Mouse (Mus musculus): ENCODE results near the gene Rev1. TPM values are rescaled to one million over a fixed set of nuclear protein-coding genes. Genes with fewer than 3 reads are reported as not detected.

Gene Rev1
- polyA plus RNA-seq (2015; fragmentation: Nextera tagmentation; extraction: Ambion mirVana): 27.5 and 27.7 TPM in 2 replicates

- H3K27ac ChIP-seq: peak within 1 kb of the TSS; percentile 93
- peak; percentile 94 for ATAC-seq (ENCODE audit: insufficient read depth, low FRiP score, low read depth)
- peak within 1 kb of the TSS; percentile 86 for H3K4me2 ChIP-seq
- peak within 1 kb of the TSS; percentile 80 for H3K9ac ChIP-seq
- H3K4me3 ChIP-seq (replicated peaks): peak within 1 kb of the TSS; percentile 86
- no peaks in the 10 kb centered on the region for H3K9me3 ChIP-seq
- no peaks in the 10 kb centered on the region for H3K36me3 ChIP-seq
- H3K27me3 ChIP-seq (replicated peaks): no peaks in the 10 kb centered on the region
- under 1% methylated on average over 65 of the region's 122 CpGs for WGBS
- H3K4me1 ChIP-seq: peaks cover 2% of the 10 kb centered on the region; the same call in 1 of the 2 replicates
Measured at GRCm38 (mm10) chr1:38129501-38130267, at the start of gene Rev1. Rev1 (minus strand) TSS chr1:38129801.

GRCm38 (mm10) chr1:38178929-38179328 is 49.3 kb upstream of the Rev1 start:
- no peak overlapping the region for H3K4me3 ChIP-seq (replicated peaks)
- 89% methylated on average over 8 of the region's 8 CpGs for WGBS
- ATAC-seq (ENCODE audit: insufficient read depth, low FRiP score, low read depth): no peak

GRCm38 (mm10) chr1:38176077-38176476 is 46.5 kb upstream of the Rev1 start:
- Histone ChIP-seq H3K9me3 (no peaks in the 10 kb centered on the region), H3K4me3 (replicated peaks) (no peak overlapping the region)
- ATAC-seq (ENCODE audit: insufficient read depth, low FRiP score, low read depth): no peak

More at GRCm38 (mm10) chr1:38178929-38179328, 49.3 kb upstream of the Rev1 start:
- Histone ChIP-seq H3K27me3 (replicated peaks) (no peaks in the 10 kb centered on the region), H3K9ac (no peak overlapping the region), H3K27ac (no peak overlapping the region), H3K36me3 (no peaks in the 10 kb centered on the region), H3K9me3 (no peaks in the 10 kb centered on the region), H3K4me2 (no peak overlapping the region), H3K4me1 (no peaks in the 10 kb centered on the region)

GRCm38 (mm10) chr1:38171874-38172273 is 42.3 kb upstream of the Rev1 start:
- H3K9me3 ChIP-seq: no peaks in the 10 kb centered on the region
- H3K36me3 ChIP-seq: no peaks in the 10 kb centered on the region
- no peak overlapping the region for H3K4me3 ChIP-seq (replicated peaks)
- no peak overlapping the region for H3K4me2 ChIP-seq
- 89% methylated on average over 4 of the region's 4 CpGs for WGBS
- no peak overlapping the region for H3K27ac ChIP-seq
- ATAC-seq (ENCODE audit: insufficient read depth, low FRiP score, low read depth): no peak
- no peaks in the 10 kb centered on the region for H3K27me3 ChIP-seq (replicated peaks)
- H3K4me1 ChIP-seq: no peaks in the 10 kb centered on the region
- H3K9ac ChIP-seq: no peak overlapping the region

More at GRCm38 (mm10) chr1:38176077-38176476, 46.5 kb upstream of the Rev1 start:
- H3K27ac ChIP-seq: no peak overlapping the region
- no peaks in the 10 kb centered on the region for H3K4me1 ChIP-seq
- no peak overlapping the region for H3K4me2 ChIP-seq
- no peak overlapping the region for H3K9ac ChIP-seq
- H3K27me3 ChIP-seq (replicated peaks): no peaks in the 10 kb centered on the region
- WGBS: 84% methylated on average over 7 of the region's 7 CpGs
- H3K36me3 ChIP-seq: no peaks in the 10 kb centered on the region

- Histone ChIP-seq H3K27ac (no peak overlapping the region), H3K36me3 (no peaks in the 10 kb centered on the region), H3K9me3 (no peaks in the 10 kb centered on the region), H3K4me1 (no peaks in the 10 kb centered on the region), H3K27me3 (replicated peaks) (no peaks in the 10 kb centered on the region), H3K4me2 (no peak overlapping the region), H3K9ac (no peak overlapping the region), H3K4me3 (replicated peaks) (no peak overlapping the region)
- ATAC-seq (ENCODE audit: insufficient read depth, low FRiP score, low read depth): no peak
- 51% methylated on average over 2 of the region's 2 CpGs for WGBS
Measured at GRCm38 (mm10) chr1:38165696-38166095, 36.1 kb upstream of the Rev1 start.

- Histone ChIP-seq H3K4me3 (replicated peaks) (no peak overlapping the region), H3K9ac (no peak overlapping the region), H3K36me3 (no peaks in the 10 kb centered on the region), H3K4me2 (no peak overlapping the region), H3K27ac (no peak overlapping the region), H3K4me1 (no peaks in the 10 kb centered on the region), H3K9me3 (no peaks in the 10 kb centered on the region), H3K27me3 (replicated peaks) (no peaks in the 10 kb centered on the region)
- no peak for ATAC-seq (ENCODE audit: insufficient read depth, low FRiP score, low read depth)
- WGBS: 81% methylated on average over 5 of the region's 5 CpGs
Measured at GRCm38 (mm10) chr1:38150086-38150485, 20.5 kb upstream of the Rev1 start.

GRCm38 (mm10) chr1:38146008-38146407 is 16.4 kb upstream of the Rev1 start:
- Histone ChIP-seq H3K36me3 (no peaks in the 10 kb centered on the region), H3K27ac (no peak overlapping the region), H3K27me3 (replicated peaks) (no peaks in the 10 kb centered on the region), H3K4me3 (replicated peaks) (no peak overlapping the region), H3K4me2 (no peak overlapping the region), H3K9ac (no peak overlapping the region), H3K4me1 (no peaks in the 10 kb centered on the region), H3K9me3 (no peaks in the 10 kb centered on the region)
- 91% methylated on average over 4 of the region's 4 CpGs for whole genome bisulfite sequencing
- ATAC-seq (ENCODE audit: insufficient read depth, low FRiP score, low read depth): no peak

- H3K4me2 ChIP-seq: no peak overlapping the region
- no peaks in the 10 kb centered on the region for H3K27me3 ChIP-seq (replicated peaks)
- H3K9ac ChIP-seq: no peak overlapping the region
- no peaks in the 10 kb centered on the region for H3K36me3 ChIP-seq
- H3K9me3 ChIP-seq: no peaks in the 10 kb centered on the region
- WGBS: 71% methylated on average over 1 of the region's 1 CpGs
- no peak for ATAC-seq (ENCODE audit: insufficient read depth, low FRiP score, low read depth)
- H3K27ac ChIP-seq: no peak overlapping the region
- no peaks in the 10 kb centered on the region for H3K4me1 ChIP-seq
- no peak overlapping the region for H3K4me3 ChIP-seq (replicated peaks)
Measured at GRCm38 (mm10) chr1:38141371-38141770, 11.8 kb upstream of the Rev1 start.

GRCm38 (mm10) chr1:38140911-38141310 is 11.3 kb upstream of the Rev1 start:
- Histone ChIP-seq H3K9ac (no peak overlapping the region), H3K27me3 (replicated peaks) (no peaks in the 10 kb centered on the region), H3K36me3 (no peaks in the 10 kb centered on the region), H3K4me1 (no peaks in the 10 kb centered on the region), H3K27ac (no peak overlapping the region), H3K4me2 (no peak overlapping the region), H3K4me3 (replicated peaks) (no peak overlapping the region), H3K9me3 (no peaks in the 10 kb centered on the region)
- WGBS: 67% methylated on average over 2 of the region's 2 CpGs
- ATAC-seq (ENCODE audit: insufficient read depth, low FRiP score, low read depth): no peak

GRCm38 (mm10) chr1:38139396-38139795 is 9.8 kb upstream of the Rev1 start:
- no peaks in the 10 kb centered on the region for H3K9me3 ChIP-seq
- ATAC-seq (ENCODE audit: insufficient read depth, low FRiP score, low read depth): no peak
- H3K36me3 ChIP-seq: no peaks in the 10 kb centered on the region
- WGBS: 72% methylated on average over 2 of the region's 2 CpGs
- H3K27me3 ChIP-seq (replicated peaks): no peaks in the 10 kb centered on the region
- no peak overlapping the region for H3K4me2 ChIP-seq
- H3K9ac ChIP-seq: no peak overlapping the region
- no peak overlapping the region for H3K27ac ChIP-seq
- no peaks in the 10 kb centered on the region for H3K4me1 ChIP-seq
- no peak overlapping the region for H3K4me3 ChIP-seq (replicated peaks)

- no peak overlapping the region for H3K4me3 ChIP-seq (replicated peaks)
Measured at GRCm38 (mm10) chr1:38132942-38133341, 3.3 kb upstream of the Rev1 start.

GRCm38 (mm10) chr1:38130715-38131483 is 1.3 kb upstream of the Rev1 start:
- no peaks in the 10 kb centered on the region for H3K9me3 ChIP-seq
- H3K27ac ChIP-seq: no peak overlapping the region
- H3K36me3 ChIP-seq: no peaks in the 10 kb centered on the region
- ATAC-seq (ENCODE audit: insufficient read depth, low FRiP score, low read depth): no peak
- H3K4me1 ChIP-seq: peaks cover 2% of the 10 kb centered on the region; the same call in 1 of the 2 replicates
- H3K4me3 ChIP-seq (replicated peaks): no peak overlapping the region
- H3K9ac ChIP-seq: no peak overlapping the region
- WGBS: 42% methylated on average over 10 of the region's 10 CpGs
- H3K27me3 ChIP-seq (replicated peaks): no peaks in the 10 kb centered on the region
- peak overlapping the region; percentile 86 for H3K4me2 ChIP-seq

More at GRCm38 (mm10) chr1:38132942-38133341, 3.3 kb upstream of the Rev1 start:
- Histone ChIP-seq H3K27ac (no peak overlapping the region), H3K27me3 (replicated peaks) (no peaks in the 10 kb centered on the region), H3K9ac (no peak overlapping the region), H3K36me3 (no peaks in the 10 kb centered on the region), H3K9me3 (no peaks in the 10 kb centered on the region), H3K4me1 (peaks cover 2% of the 10 kb centered on the region; the same call in 1 of the 2 replicates), H3K4me2 (no peak overlapping the region)
- no peak for ATAC-seq (ENCODE audit: insufficient read depth, low FRiP score, low read depth)
- 49% methylated on average over 6 of the region's 6 CpGs for WGBS

All from stomach, embryonic 15.5 days (tissue).